Mouse (Mus musculus): ENCODE measurements at regions not wholly inside any gene's neighbourhood (a gene's known extent, or its start where the extent isn't known, plus 50 kb on each side); places are given as distances from the start of the nearest gene placed in this dataset.
A peak's percentile ranks its signal among the peaks of the same experiment; 100 is the strongest.

- Histone ChIP-seq H3K27ac (no peak overlapping the region), H3K4me3 (no peak overlapping the region)
- intact Hi-C loops (cut with DNase I) = no loop called here
- TF ChIP-seq CTCF (IDR thresholded peaks at IDR 0.05) = no peak; the same call in 1 of the 2 replicates
- no peak for DNase-seq (ENCODE audit: extremely low spot score in 1 of 2, low spot score in 2 of 2)
Observed at GRCm38 (mm10) chr3:144378524-144379225, 173.7 kb upstream of the Lmo4 start.

GRCm38 (mm10) chr3:144377626-144378523 is 172.9 kb upstream of the Lmo4 start:
- intact Hi-C loops (cut with DNase I) = no loop called here
- Histone ChIP-seq H3K27ac (no peak overlapping the region), H3K4me3 (no peak overlapping the region)
- no peak for TF ChIP-seq CTCF (IDR thresholded peaks at IDR 0.05)
- DNase-seq (ENCODE audit: extremely low spot score in 1 of 2, low spot score in 2 of 2) = no peak

GRCm38 (mm10) chr3:144376463-144377402 is 171.7 kb upstream of the Lmo4 start:
- no peak for DNase-seq (ENCODE audit: extremely low spot score in 1 of 2, low spot score in 2 of 2)
- Histone ChIP-seq H3K4me3 (no peak overlapping the region), H3K27ac (no peak overlapping the region)
- intact Hi-C loops (cut with DNase I) = no loop called here
- no peak for TF ChIP-seq CTCF (IDR thresholded peaks at IDR 0.05)

- H3K4me3 ChIP-seq = no peak overlapping the region
- intact Hi-C loops (cut with DNase I) = no loop called here
- no peak overlapping the region for H3K27ac ChIP-seq
- TF ChIP-seq CTCF (IDR thresholded peaks at IDR 0.05) = no peak
- DNase-seq (ENCODE audit: extremely low spot score in 1 of 2, low spot score in 2 of 2) = no peak
Observed at GRCm38 (mm10) chr3:144375725-144376412, 170.8 kb upstream of the Lmo4 start.

- Histone ChIP-seq H3K4me3 (no peak overlapping the region), H3K27ac (no peak overlapping the region)
- no peak for DNase-seq (ENCODE audit: extremely low spot score in 1 of 2, low spot score in 2 of 2)
- intact Hi-C loops (cut with DNase I) = no loop called here
- TF ChIP-seq CTCF (IDR thresholded peaks at IDR 0.05) = no peak
Observed at GRCm38 (mm10) chr3:144368300-144368699, 163.3 kb upstream of the Lmo4 start.

- H3K27ac ChIP-seq = no peak overlapping the region
- H3K4me3 ChIP-seq = peak overlapping the region; percentile 38
- no peak for DNase-seq (ENCODE audit: extremely low spot score in 1 of 2, low spot score in 2 of 2)
- no peak for TF ChIP-seq CTCF (IDR thresholded peaks at IDR 0.05)
- intact Hi-C loops (cut with DNase I) = no loop called here
Observed at GRCm38 (mm10) chr3:144367766-144368116, 162.7 kb upstream of the Lmo4 start.

DNA sequence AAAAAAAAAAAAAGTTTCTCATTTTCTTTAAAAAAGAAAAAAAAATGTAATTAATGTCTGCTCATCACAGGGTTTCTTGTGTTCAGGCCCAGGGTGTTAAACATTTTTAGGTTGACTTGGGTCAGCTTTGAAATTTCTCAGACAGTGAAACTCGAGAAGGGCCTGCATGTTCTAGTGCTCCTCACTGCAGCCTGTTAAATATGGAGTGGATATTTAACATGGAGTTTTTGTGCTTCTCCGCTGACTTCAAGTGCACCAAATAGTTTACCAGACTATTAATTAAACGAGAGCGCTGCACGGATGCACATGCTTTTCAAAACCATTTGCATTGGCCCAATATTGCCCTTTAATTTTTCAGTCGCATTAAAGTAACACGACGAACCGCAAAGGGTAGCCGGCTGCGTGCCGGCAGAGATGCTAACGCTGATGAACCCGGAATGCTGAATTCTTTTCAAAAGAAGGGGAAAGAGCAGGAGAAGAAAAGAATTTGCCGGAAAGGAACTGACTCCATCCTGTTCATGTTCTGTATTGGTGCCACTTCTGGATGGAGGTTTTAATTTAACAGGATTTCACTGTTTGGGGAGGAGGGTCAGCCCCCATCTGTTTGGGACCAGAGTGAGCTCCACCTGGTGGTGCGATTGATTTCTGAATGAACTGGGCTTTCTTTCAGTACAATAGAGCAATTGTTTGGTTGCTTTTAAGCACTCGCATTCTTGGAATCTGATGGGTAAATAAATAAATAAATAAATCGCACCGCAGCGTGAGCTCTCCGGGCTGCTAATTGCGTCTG is 162.2 kb upstream of the Lmo4 start:
- TF ChIP-seq CTCF (IDR thresholded peaks at IDR 0.05) = peak; percentile 62
- Histone ChIP-seq H3K27ac (peak overlapping the region; percentile 21; the same call in 1 of the 2 replicates), H3K4me3 (peak overlapping the region; percentile 38)
- intact Hi-C loops (cut with DNase I) = no loop called here
- peak; percentile 26 to 52 for DNase-seq (ENCODE audit: extremely low spot score in 1 of 2, low spot score in 2 of 2)

GRCm38 (mm10) chr3:144365894-144366293 is 160.9 kb upstream of the Lmo4 start:
- Histone ChIP-seq H3K27ac (no peak overlapping the region), H3K4me3 (no peak overlapping the region)
- intact Hi-C loops (cut with DNase I) = no loop called here
- no peak for TF ChIP-seq CTCF (IDR thresholded peaks at IDR 0.05)
- no peak for DNase-seq (ENCODE audit: extremely low spot score in 1 of 2, low spot score in 2 of 2)

GRCm38 (mm10) chr3:144362472-144362871 is 157.5 kb upstream of the Lmo4 start:
- H3K27ac ChIP-seq = no peak overlapping the region
- TF ChIP-seq CTCF (IDR thresholded peaks at IDR 0.05) = peak; percentile 54
- no peak overlapping the region for H3K4me3 ChIP-seq
- intact Hi-C loops (cut with DNase I) = no loop called here
- peak in 1 of 2 experiments; percentile 22 for DNase-seq (ENCODE audit: extremely low spot score in 1 of 2, low spot score in 2 of 2)

- no peak overlapping the region for H3K27ac ChIP-seq
- DNase-seq (ENCODE audit: extremely low spot score in 1 of 2, low spot score in 2 of 2) = no peak
- H3K4me3 ChIP-seq = no peak overlapping the region
- TF ChIP-seq CTCF (IDR thresholded peaks at IDR 0.05) = no peak
- intact Hi-C loops (cut with DNase I) = no loop called here
Observed at GRCm38 (mm10) chr3:144361203-144361978, 156.4 kb upstream of the Lmo4 start.
